Mouse (Mus musculus) heart, embryonic 16.5 days (tissue): ENCODE measurements around the gene Cnn3. TPM values are rescaled to one million over a fixed set of nuclear protein-coding genes. Genes with fewer than 3 reads are reported as not detected.
A peak's percentile ranks its signal among the peaks of the same experiment; 100 is the strongest.

Experiments used
- ATAC-seq: fragments of 200-750 bp; cut with Nextera tagmentation; replicated peaks from 2 replicates; pipeline ENCODE4 v1.8.0; 2017; ENCODE audit warnings: moderate number of reproducible peaks; ENCODE audit not compliant: insufficient read depth, low FRiP score; ENCODE audit errors: extremely low read depth
- H3K27ac ChIP-seq: fragments of 300-500 bp; sonication (generic); 2 replicates; pipeline ENCODE4 v1.5.1; 2014; ENCODE audit warnings: mild to moderate bottlenecking, low read length, control low read depth, moderate library complexity
- H3K27me3 ChIP-seq: fragments of 300-500 bp; sonication (generic); 2 replicates; pipeline ENCODE4 v1.6.1; 2014; ENCODE audit warnings: low read length, mixed read lengths; ENCODE audit not compliant: control insufficient read depth, insufficient read depth
- H3K36me3 ChIP-seq: fragments of 300-500 bp; sonication (generic); 2 replicates; pipeline ENCODE4 v1.6.1; 2014; ENCODE audit not compliant: control insufficient read depth, insufficient read depth
- H3K4me1 ChIP-seq: fragments of 300-500 bp; sonication (generic); 2 replicates; pipeline ENCODE4 v1.6.1; 2014; ENCODE audit warnings: low read length, mixed read lengths; ENCODE audit not compliant: control insufficient read depth, insufficient read depth
- H3K4me2 ChIP-seq: fragments of 300-500 bp; sonication (generic); 2 replicates; pipeline ENCODE4 v1.6.1; 2014; ENCODE audit warnings: low read depth, mild to moderate bottlenecking, control low read depth, low read length
- H3K4me3 ChIP-seq: fragments of 300-500 bp; sonication (generic); 2 replicates; pipeline ENCODE4 v1.5.1; 2014; ENCODE audit warnings: mild to moderate bottlenecking, control low read depth, low read length
- H3K9ac ChIP-seq: fragments of 300-500 bp; sonication (generic); 2 replicates; pipeline ENCODE4 v1.6.1; 2014; ENCODE audit warnings: low read length, control low read depth
- H3K9me3 ChIP-seq: fragments of 300-500 bp; sonication (generic); replicated peaks from 2 replicates; pipeline ENCODE4 v1.6.1; 2016; ENCODE audit warnings: low read length; ENCODE audit not compliant: control insufficient read depth
- WGBS: fragments of 180-500 bp; shearing (Covaris S2); extraction: QIAGEN DNeasy Blood & Tissue Kit; methylation state at CpG from one replicate; pipeline ENCODE4 v1.1.7; 2014; 5-methylcytosine and 5-hydroxymethylcytosine counted together
- polyA plus RNA-seq: library from polyadenylated mRNA; unstranded; fragments of >200 nt; fragmentation: Nextera tagmentation; extraction: Ambion mirVana; gene quantifications from 2 replicates; pipeline ENCODE4 v1.2.1, GENCODE M21; 2015

Cnn3 gene
- polyA plus RNA-seq, 1 experiment from 2014 or later = 406 TPM

DNA sequence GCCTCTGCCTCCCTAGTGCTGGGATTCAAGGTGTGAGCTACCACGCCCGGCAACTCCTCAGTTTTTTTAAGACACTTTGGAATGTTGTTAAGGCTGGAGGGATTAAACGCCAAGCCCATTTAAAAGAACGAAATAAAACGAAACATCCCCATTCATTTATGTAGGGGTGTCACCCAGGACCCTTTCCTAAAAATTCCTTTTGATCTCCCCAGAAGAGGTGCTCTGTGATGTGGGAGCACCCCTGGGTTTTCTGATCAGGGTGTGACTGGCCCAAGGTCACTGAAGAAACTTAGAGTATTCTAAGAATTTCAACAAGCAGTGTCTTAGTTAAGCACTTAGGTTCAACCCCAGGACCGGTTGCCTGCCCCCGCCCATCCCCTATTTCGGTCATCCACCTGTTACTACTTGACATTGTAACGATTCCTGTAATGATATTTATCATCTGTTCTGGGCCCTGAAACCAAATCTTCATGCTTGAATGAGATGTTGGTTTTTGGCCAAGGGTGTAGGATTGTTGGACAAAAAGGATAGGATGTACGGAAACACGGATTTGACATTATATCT lies 2.5 kb downstream of the Cnn3 start:
- no peaks in the 10 kb centered on the region for H3K9me3 ChIP-seq
- 39% methylated on average over 11 of the region's 11 CpGs for WGBS
- peak overlapping the region; percentile 98 for H3K27ac ChIP-seq
- peak overlapping the region; percentile 60 for H3K4me3 ChIP-seq
- no peaks in the 10 kb centered on the region for H3K36me3 ChIP-seq
- peak overlapping the region; percentile 97 for H3K9ac ChIP-seq
- H3K4me1 ChIP-seq = peaks cover 43% of the 10 kb centered on the region
- H3K4me2 ChIP-seq = peak overlapping the region; percentile 76
- H3K27me3 ChIP-seq = no peaks in the 10 kb centered on the region
- ATAC-seq = no peak

DNA sequence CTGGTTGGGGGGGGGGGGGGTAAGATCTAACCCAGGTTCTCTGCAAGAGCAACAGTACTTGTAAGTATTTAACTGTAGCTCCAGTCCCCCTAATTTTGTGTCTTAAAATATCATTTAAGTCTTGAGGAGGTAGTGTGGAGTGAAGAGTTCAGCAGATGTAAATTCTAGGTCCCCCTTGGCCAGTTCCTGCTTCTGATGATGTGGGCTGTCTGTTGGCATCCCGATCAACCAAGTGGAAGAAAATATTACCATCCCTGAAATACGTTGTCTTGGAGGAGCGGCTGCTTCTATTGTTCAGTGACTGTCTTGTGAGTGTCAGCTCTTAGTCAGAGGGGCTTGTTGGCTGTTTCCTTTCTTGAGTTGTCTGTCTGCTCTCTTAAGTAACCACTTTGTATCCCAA lies 3.2 kb downstream of the Cnn3 start:
- no peak for ATAC-seq
- H3K9me3 ChIP-seq = no peaks in the 10 kb centered on the region
- peak overlapping the region; percentile 44; the same call in 1 of the 2 replicates for H3K9ac ChIP-seq
- peak overlapping the region; percentile 60 for H3K4me3 ChIP-seq
- H3K36me3 ChIP-seq = no peaks in the 10 kb centered on the region
- peak overlapping the region; percentile 44 for H3K27ac ChIP-seq
- H3K27me3 ChIP-seq = no peaks in the 10 kb centered on the region
- H3K4me2 ChIP-seq = peak overlapping the region; percentile 76
- 38% methylated on average over 3 of the region's 3 CpGs for WGBS
- peaks cover 50% of the 10 kb centered on the region for H3K4me1 ChIP-seq

DNA sequence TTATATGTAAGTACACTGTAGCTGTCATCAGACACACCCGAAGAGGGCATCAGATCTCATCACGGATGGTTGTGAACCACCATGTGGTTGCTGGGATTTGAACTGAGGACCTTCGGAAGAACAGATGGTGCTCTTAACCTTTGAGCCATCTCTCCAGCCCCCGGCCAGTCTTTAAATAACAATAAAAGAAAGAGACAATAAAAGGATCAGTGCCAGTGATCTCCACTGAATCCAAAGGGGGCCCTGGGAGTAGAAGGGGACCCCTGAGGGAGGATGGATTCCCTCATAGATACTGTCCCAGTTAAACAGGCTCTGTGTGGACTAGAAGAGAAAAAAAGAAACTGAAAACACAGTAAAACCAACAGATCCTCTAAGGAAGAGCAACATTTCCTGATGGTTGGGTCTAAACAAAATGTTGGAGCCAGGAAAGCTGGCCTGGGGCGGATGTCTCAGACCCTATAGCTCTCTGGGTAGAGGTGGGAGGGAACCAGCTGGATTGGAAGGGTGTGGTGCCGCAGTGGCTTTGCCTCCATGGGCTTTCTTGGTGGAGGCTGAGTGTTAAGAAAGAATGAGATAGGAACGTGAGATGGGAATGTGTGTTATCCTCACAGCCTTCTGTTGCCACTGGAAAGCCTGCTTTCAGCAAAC lies 4.1 kb downstream of the Cnn3 start:
- peak overlapping the region; percentile 14 for H3K4me3 ChIP-seq
- 46% methylated on average over 7 of the region's 7 CpGs for WGBS
- peak overlapping the region; percentile 46 for H3K27ac ChIP-seq
- 0 out of 2 replicates have a peak overlapping the region, but pooled peaks have one; percentile 44 for H3K9ac ChIP-seq
- H3K4me2 ChIP-seq = peak overlapping the region; percentile 76
- H3K9me3 ChIP-seq = no peaks in the 10 kb centered on the region
- no peak for ATAC-seq
- H3K27me3 ChIP-seq = no peaks in the 10 kb centered on the region
- no peaks in the 10 kb centered on the region for H3K36me3 ChIP-seq
- H3K4me1 ChIP-seq = peaks cover 57% of the 10 kb centered on the region

DNA sequence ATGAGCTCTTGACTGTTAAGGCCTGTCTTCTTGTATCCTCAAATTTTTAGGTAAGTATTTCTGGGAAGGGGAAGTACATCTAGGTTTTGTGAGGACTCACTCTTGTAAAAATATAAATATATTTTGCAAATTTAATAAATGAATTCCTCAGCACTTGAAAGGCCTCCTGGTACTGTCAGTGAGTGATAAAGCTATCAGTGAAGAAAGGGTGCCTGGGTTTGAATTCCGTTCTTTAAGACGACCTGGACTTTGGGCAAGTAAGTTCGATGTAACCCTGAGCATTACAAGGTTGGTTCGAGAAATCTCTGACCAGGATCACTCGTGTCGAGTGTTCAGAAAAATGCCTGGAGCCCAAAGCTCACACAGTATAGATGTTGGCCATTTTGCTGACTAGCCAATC lies 7.1 kb downstream of the Cnn3 start:
- Histone ChIP-seq H3K27ac (peak overlapping the region; percentile 64), H3K9ac (no peak overlapping the region), H3K4me3 (no peak overlapping the region), H3K4me2 (no peak overlapping the region), H3K4me1 (peaks cover 76% of the 10 kb centered on the region), H3K27me3 (no peaks in the 10 kb centered on the region), H3K36me3 (no peaks in the 10 kb centered on the region), H3K9me3 (no peaks in the 10 kb centered on the region)
- WGBS = 62% methylated on average over 6 of the region's 6 CpGs
- no peak for ATAC-seq

DNA sequence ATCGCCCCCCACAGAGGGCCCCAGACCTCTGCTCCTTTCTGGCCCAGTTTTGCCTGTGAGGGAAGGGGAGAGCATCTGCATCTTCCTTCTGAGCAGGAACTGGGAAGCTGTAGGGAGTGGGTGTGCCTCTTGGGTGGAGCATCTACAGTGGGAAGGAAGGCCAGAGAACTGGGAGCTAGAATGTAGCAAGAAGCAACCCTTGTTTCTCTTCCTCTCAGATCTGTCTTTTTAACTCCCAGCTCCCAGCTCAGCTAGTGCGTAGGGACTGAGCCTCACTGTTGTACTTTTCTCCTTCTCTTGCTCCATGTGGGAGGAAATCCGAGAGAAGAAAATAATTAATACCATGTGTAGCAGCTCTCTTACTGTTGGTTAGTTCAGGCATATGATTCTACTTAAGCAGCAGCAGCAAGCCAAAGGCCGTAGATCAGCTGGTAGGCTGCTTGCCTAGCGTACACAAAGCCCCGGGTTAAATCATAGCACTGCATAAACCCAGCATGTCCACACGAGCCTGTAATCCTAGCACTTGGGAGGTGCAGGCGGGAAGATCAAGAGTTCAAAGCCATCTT lies 7.8 kb downstream of the Cnn3 start:
- 42% methylated on average over 8 of the region's 8 CpGs for whole genome bisulfite sequencing
- peak; percentile 49; the same call in 1 of the 2 replicates for ATAC-seq
- Histone ChIP-seq H3K27ac (peak overlapping the region; percentile 64), H3K4me3 (no peak overlapping the region), H3K4me1 (peaks cover 78% of the 10 kb centered on the region), H3K4me2 (peak overlapping the region; percentile 12), H3K9me3 (no peaks in the 10 kb centered on the region), H3K9ac (0 out of 2 replicates have a peak overlapping the region, but pooled peaks have one; percentile 6), H3K36me3 (no peaks in the 10 kb centered on the region), H3K27me3 (no peaks in the 10 kb centered on the region)

DNA sequence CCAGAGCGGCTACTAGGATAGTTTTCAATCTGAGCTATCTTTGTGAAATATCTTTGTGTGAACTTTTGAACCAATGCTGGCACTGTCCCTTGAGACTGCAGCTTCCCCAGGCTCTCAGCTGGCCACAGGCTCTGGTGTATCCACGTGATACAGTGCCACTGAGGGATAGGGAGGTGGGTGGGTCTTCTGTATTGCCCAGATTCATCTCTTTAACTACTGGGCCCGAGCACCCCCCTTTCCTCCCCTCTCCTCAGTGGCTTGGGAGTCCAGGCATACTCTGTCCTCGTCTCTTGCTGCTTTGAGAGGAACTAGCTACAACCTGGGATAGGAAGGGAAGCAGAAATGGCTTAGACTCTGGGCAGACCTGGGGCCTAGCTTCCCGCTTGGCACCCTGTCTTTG lies 9.0 kb downstream of the Cnn3 start:
- Histone ChIP-seq H3K27ac (no peak overlapping the region), H3K4me3 (no peak overlapping the region), H3K4me1 (peaks cover 79% of the 10 kb centered on the region), H3K27me3 (no peaks in the 10 kb centered on the region), H3K36me3 (no peaks in the 10 kb centered on the region), H3K9ac (no peak overlapping the region), H3K9me3 (no peaks in the 10 kb centered on the region), H3K4me2 (no peak overlapping the region)
- ATAC-seq = no peak
- 59% methylated on average over 5 of the region's 5 CpGs for WGBS

DNA sequence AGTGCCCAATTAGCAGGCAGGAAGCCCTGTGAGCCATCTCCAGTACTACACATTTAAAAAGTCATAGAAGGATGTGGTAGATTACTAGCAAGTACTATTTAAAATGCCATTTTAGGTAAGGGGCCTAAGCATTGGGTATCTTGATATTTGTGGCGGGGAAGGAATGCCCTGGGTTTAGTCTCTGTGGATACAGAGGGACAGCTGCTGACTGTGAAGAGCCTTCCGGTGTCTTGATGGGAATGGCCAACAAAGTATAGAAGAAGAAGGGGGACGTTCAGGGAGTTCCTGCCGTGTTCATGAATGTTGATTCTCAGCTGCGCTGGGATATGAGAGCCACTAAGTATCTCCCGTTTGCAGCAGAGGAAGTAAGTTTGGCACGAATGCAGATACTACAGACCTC lies 10.8 kb downstream of the Cnn3 start:
- no peak for ATAC-seq
- H3K4me1 ChIP-seq = peaks cover 80% of the 10 kb centered on the region
- no peak overlapping the region for H3K4me2 ChIP-seq
- H3K27ac ChIP-seq = peak overlapping the region; percentile 19
- peak overlapping the region; percentile 17; the same call in 1 of the 2 replicates for H3K9ac ChIP-seq
- no peak overlapping the region for H3K4me3 ChIP-seq
- H3K27me3 ChIP-seq = no peaks in the 10 kb centered on the region
- no peaks in the 10 kb centered on the region; the same call in 1 of the 2 replicates for H3K36me3 ChIP-seq
- no peaks in the 10 kb centered on the region for H3K9me3 ChIP-seq
- WGBS = 49% methylated on average over 7 of the region's 7 CpGs

DNA sequence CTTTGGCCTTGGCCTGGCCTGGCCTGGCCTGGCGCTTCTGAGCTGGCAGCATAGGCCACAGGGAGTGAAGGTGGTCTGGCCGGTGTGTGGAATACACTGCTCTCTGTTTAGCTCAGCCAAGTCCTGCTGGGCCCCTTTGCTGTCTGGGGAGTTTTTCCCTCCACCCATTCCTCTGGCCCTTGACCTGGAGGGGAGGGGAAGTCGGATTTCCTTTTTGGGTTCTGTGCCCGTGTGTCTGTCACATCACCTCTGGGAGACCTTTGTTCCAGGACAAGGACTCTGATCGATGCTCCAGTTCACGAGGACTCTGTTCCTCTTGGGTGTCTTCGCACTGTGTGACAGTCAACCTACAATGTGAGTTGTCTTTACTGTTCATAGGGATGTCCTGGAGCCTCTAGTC lies 11.7 kb downstream of the Cnn3 start:
- H3K27me3 ChIP-seq = no peaks in the 10 kb centered on the region
- H3K4me3 ChIP-seq = no peak overlapping the region
- H3K4me2 ChIP-seq = peak overlapping the region; percentile 9; the same call in 1 of the 2 replicates
- peaks cover 85% of the 10 kb centered on the region for H3K4me1 ChIP-seq
- peak overlapping the region; percentile 35; the same call in 1 of the 2 replicates for H3K9ac ChIP-seq
- WGBS = 50% methylated on average over 7 of the region's 7 CpGs
- H3K36me3 ChIP-seq = no peaks in the 10 kb centered on the region; the same call in 1 of the 2 replicates
- H3K27ac ChIP-seq = peak overlapping the region; percentile 33
- ATAC-seq = no peak
- H3K9me3 ChIP-seq = no peaks in the 10 kb centered on the region

DNA sequence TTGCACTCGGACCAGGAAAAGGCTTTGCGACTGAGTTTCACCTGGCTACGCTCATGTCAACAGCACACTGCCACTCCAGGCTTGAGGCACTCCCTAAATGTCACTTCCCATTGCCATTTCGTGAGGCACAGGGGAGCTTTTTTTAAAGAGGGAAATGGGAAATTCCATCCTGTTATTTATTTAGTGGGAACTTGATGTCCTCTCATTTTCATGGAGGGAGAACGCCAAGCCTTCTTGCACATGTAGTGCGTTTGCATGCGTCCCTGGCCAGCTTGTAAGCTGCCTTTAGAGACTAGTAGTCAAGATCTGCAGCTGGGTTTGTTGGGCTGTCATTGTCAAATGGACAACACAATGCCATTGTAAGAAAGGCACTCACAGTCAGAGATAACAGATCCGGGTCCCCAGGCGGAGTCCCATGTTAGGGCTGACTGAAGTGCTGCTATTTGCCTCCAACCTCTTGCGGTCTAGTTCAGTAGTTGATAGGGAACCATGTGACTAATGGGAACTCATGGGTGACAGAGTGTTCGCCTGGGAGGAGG lies 13.4 kb downstream of the Cnn3 start:
- peak; percentile 84 for ATAC-seq
- Histone ChIP-seq H3K9me3 (no peaks in the 10 kb centered on the region), H3K4me3 (no peak overlapping the region; the same call in 1 of the 2 replicates), H3K36me3 (no peaks in the 10 kb centered on the region; the same call in 1 of the 2 replicates), H3K27ac (peak overlapping the region; percentile 71), H3K9ac (peak overlapping the region; percentile 38; the same call in 1 of the 2 replicates), H3K4me1 (peaks cover 80% of the 10 kb centered on the region), H3K4me2 (peak overlapping the region; percentile 41), H3K27me3 (no peaks in the 10 kb centered on the region)
- 30% methylated on average over 11 of the region's 11 CpGs for WGBS
